Mouse (Mus musculus): ENCODE measurements around the gene Slc32a1. TPM values are rescaled to one million over a fixed set of nuclear protein-coding genes. Genes with fewer than 3 reads are reported as not detected.

Gene Slc32a1
- total RNA-seq, 1 experiment: 0.71 TPM

DNA sequence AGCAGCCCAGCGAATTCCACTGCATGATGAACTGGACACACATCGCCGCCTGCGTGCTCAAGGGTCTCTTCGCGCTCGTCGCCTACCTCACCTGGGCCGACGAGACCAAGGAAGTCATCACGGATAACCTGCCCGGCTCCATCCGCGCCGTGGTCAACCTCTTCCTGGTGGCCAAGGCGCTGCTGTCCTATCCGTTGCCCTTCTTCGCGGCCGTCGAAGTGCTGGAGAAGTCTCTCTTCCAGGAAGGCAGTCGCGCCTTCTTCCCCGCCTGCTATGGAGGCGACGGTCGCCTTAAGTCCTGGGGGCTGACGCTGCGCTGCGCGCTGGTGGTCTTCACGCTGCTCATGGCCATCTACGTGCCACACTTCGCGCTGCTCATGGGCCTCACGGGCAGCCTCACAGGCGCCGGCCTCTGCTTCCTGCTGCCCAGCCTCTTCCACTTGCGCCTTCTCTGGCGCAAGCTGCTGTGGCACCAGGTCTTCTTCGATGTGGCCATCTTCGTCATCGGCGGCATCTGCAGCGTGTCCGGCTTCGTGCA is 3.9 kb downstream of the Slc32a1 start:
- peaks cover 0 to 25% of the 10 kb centered on the region in 2 experiments; a peak in 2 of 4 replicates for H3K4me1 ChIP-seq (ENCODE audit: control insufficient read depth in 2 of 2, insufficient read depth in 2 of 2, low read length in 2 of 2, poor library complexity in 1 of 2)
- peak overlapping the region in 1 of 2 experiments; percentile 10; a peak in 1 of 4 replicates for H3K4me3 ChIP-seq (ENCODE audit: insufficient read depth in 1 of 2, low read depth in 1 of 2, low read length in 2 of 2, poor library complexity in 1 of 2, severe bottlenecking in 1 of 2)
- TF ChIP-seq ZNF384 (IDR thresholded peaks at IDR 0.05; ENCODE audit: low read depth, low read length) (no peak), MAFK (IDR thresholded peaks at IDR 0.05; ENCODE audit: insufficient read depth, low read depth, low read length) (no peak), ZC3H11A (IDR thresholded peaks at IDR 0.05; ENCODE audit: borderline replicate concordance, low read depth, low read length) (no peak), HCFC1 (IDR thresholded peaks at IDR 0.05; ENCODE audit: borderline replicate concordance, insufficient read depth, low read length) (no peak), CHD2 (IDR thresholded peaks at IDR 0.05; ENCODE audit: low read depth, low read length) (no peak)
- in situ Hi-C loops (cut with MboI; ENCODE audit: low sequenced_read_pairs in 2 of 2, unreplicated experiment in 2 of 2): no loop called here
- H3K27ac ChIP-seq (ENCODE audit: insufficient read depth, low read depth, low read length, poor library complexity, severe bottlenecking): no peak overlapping the region
- DNase-seq (ENCODE audit: low read depth, low spot score): no peak
- H3K9ac ChIP-seq (ENCODE audit: insufficient read depth, low read depth, low read length, poor library complexity, severe bottlenecking): no peak overlapping the region
- no peaks in the 10 kb centered on the region for H3K9me3 ChIP-seq (ENCODE audit: control insufficient read depth, insufficient read depth, low read depth, low read length)
- no peaks in the 10 kb centered on the region for H3K36me3 ChIP-seq (ENCODE audit: control insufficient read depth, insufficient read depth, low read length, poor library complexity, severe bottlenecking)

- Histone ChIP-seq H3K4me3 (ENCODE audit: insufficient read depth in 1 of 2, low read depth in 1 of 2, low read length in 2 of 2, poor library complexity in 1 of 2, severe bottlenecking in 1 of 2) (peak overlapping the region in 1 of 2 experiments; percentile 1; a peak in 1 of 4 replicates), H3K36me3 (ENCODE audit: control insufficient read depth, insufficient read depth, low read length, poor library complexity, severe bottlenecking) (no peaks in the 10 kb centered on the region), H3K9me3 (ENCODE audit: control insufficient read depth, insufficient read depth, low read depth, low read length) (no peaks in the 10 kb centered on the region), H3K9ac (ENCODE audit: insufficient read depth, low read depth, low read length, poor library complexity, severe bottlenecking) (no peak overlapping the region), H3K27ac (ENCODE audit: insufficient read depth, low read depth, low read length, poor library complexity, severe bottlenecking) (no peak overlapping the region), H3K4me1 (ENCODE audit: control insufficient read depth in 2 of 2, insufficient read depth in 2 of 2, low read length in 2 of 2, poor library complexity in 1 of 2) (peaks cover 0 to 25% of the 10 kb centered on the region in 2 experiments; a peak in 2 of 4 replicates)
- DNase-seq (ENCODE audit: low read depth, low spot score): no peak
- TF ChIP-seq ZC3H11A (IDR thresholded peaks at IDR 0.05; ENCODE audit: borderline replicate concordance, low read depth, low read length): no peak
- no peak for TF ChIP-seq CHD2 (IDR thresholded peaks at IDR 0.05; ENCODE audit: low read depth, low read length)
- TF ChIP-seq MAFK (IDR thresholded peaks at IDR 0.05; ENCODE audit: insufficient read depth, low read depth, low read length): no peak
- TF ChIP-seq HCFC1 (IDR thresholded peaks at IDR 0.05; ENCODE audit: borderline replicate concordance, insufficient read depth, low read length): no peak
- TF ChIP-seq ZNF384 (IDR thresholded peaks at IDR 0.05; ENCODE audit: low read depth, low read length): no peak
- in situ Hi-C loops (cut with MboI; ENCODE audit: low sequenced_read_pairs in 2 of 2, unreplicated experiment in 2 of 2): no loop called here
These were observed 4.7 kb downstream of the Slc32a1 start for GRCm38 (mm10) chr2:158615161-158615680.

DNA sequence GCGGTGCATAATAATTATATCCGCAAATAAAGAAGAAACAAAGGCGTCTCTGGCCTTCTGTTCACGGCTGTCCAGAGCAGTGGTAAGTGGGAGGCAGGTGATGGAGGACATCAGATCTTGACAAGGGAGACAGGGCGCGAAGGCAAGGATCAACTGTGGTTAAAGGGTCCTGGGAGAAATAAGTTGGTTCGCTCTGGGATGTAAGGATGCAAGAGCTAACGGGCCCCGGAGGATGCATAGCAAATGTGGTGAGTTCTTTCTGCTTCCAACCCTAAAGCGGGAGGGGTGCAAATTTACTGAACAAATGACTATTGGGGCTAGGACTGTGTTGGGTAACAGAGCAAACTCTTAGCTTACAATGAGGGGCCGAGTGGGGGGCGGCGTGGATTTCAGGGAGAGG is 5.1 kb downstream of the Slc32a1 start:
- no peak overlapping the region for H3K9ac ChIP-seq (ENCODE audit: insufficient read depth, low read depth, low read length, poor library complexity, severe bottlenecking)
- in situ Hi-C loops (cut with MboI; ENCODE audit: low sequenced_read_pairs in 2 of 2, unreplicated experiment in 2 of 2): no loop called here
- no peak for TF ChIP-seq MAFK (IDR thresholded peaks at IDR 0.05; ENCODE audit: insufficient read depth, low read depth, low read length)
- no peak for TF ChIP-seq HCFC1 (IDR thresholded peaks at IDR 0.05; ENCODE audit: borderline replicate concordance, insufficient read depth, low read length)
- no peak for TF ChIP-seq CHD2 (IDR thresholded peaks at IDR 0.05; ENCODE audit: low read depth, low read length)
- no peak overlapping the region for H3K27ac ChIP-seq (ENCODE audit: insufficient read depth, low read depth, low read length, poor library complexity, severe bottlenecking)
- no peaks in the 10 kb centered on the region for H3K36me3 ChIP-seq (ENCODE audit: control insufficient read depth, insufficient read depth, low read length, poor library complexity, severe bottlenecking)
- H3K4me1 ChIP-seq (ENCODE audit: control insufficient read depth in 2 of 2, insufficient read depth in 2 of 2, low read length in 2 of 2, poor library complexity in 1 of 2): peaks cover 0 to 25% of the 10 kb centered on the region in 2 experiments; a peak in 2 of 4 replicates
- no peak for DNase-seq (ENCODE audit: low read depth, low spot score)
- H3K9me3 ChIP-seq (ENCODE audit: control insufficient read depth, insufficient read depth, low read depth, low read length): no peaks in the 10 kb centered on the region
- peak overlapping the region in 1 of 2 experiments; percentile 1; a peak in 1 of 4 replicates for H3K4me3 ChIP-seq (ENCODE audit: insufficient read depth in 1 of 2, low read depth in 1 of 2, low read length in 2 of 2, poor library complexity in 1 of 2, severe bottlenecking in 1 of 2)

DNA sequence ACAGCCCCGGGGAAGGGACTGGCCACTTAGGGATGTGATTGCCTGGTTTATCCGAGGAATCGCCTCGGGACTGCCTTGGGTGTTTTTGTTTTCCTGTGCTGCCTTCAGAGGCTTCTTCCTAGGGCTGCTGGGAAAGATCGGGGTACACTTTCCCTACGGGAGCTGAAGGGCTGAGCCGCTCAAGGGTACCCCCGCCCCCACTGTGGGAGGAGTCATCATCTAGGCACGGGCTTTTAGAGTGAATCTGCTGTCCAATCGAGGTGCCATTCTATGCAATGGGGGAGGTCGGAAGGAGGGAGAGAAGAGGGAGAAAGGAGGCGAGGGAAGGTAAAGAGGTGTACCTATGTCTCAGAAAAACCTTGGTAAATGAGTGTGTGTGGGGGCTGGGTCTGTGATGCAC is 5.7 kb downstream of the Slc32a1 start:
- Histone ChIP-seq H3K9ac (ENCODE audit: insufficient read depth, low read depth, low read length, poor library complexity, severe bottlenecking) (no peak overlapping the region; the same call in 1 of the 2 replicates), H3K27ac (ENCODE audit: insufficient read depth, low read depth, low read length, poor library complexity, severe bottlenecking) (no peak overlapping the region), H3K4me1 (ENCODE audit: control insufficient read depth in 2 of 2, insufficient read depth in 2 of 2, low read length in 2 of 2, poor library complexity in 1 of 2) (peaks cover 0 to 21% of the 10 kb centered on the region in 2 experiments; a peak in 2 of 4 replicates), H3K9me3 (ENCODE audit: control insufficient read depth, insufficient read depth, low read depth, low read length) (no peaks in the 10 kb centered on the region), H3K4me3 (ENCODE audit: insufficient read depth in 1 of 2, low read depth in 1 of 2, low read length in 2 of 2, poor library complexity in 1 of 2, severe bottlenecking in 1 of 2) (peak overlapping the region; percentile 26 to 47; a peak in 3 of 4 replicates), H3K36me3 (ENCODE audit: control insufficient read depth, insufficient read depth, low read length, poor library complexity, severe bottlenecking) (no peaks in the 10 kb centered on the region)
- in situ Hi-C loops (cut with MboI; ENCODE audit: low sequenced_read_pairs in 2 of 2, unreplicated experiment in 2 of 2): no loop called here
- TF ChIP-seq ZC3H11A (IDR thresholded peaks at IDR 0.05; ENCODE audit: borderline replicate concordance, low read depth, low read length) (no peak), HCFC1 (IDR thresholded peaks at IDR 0.05; ENCODE audit: borderline replicate concordance, insufficient read depth, low read length) (no peak), ZNF384 (IDR thresholded peaks at IDR 0.05; ENCODE audit: low read depth, low read length) (no peak), CHD2 (IDR thresholded peaks at IDR 0.05; ENCODE audit: low read depth, low read length) (no peak), MAFK (IDR thresholded peaks at IDR 0.05; ENCODE audit: insufficient read depth, low read depth, low read length) (no peak)
- no peak for DNase-seq (ENCODE audit: low read depth, low spot score)

Measured in ES-E14 (cell line).